Mouse (Mus musculus) stomach, postnatal 0 days (tissue): ENCODE measurements at regions not wholly inside any gene's neighbourhood (a gene's known extent, or its start where the extent isn't known, plus 50 kb on each side); places are given as distances from the start of the nearest gene placed in this dataset.

Source experiments
- ATAC-seq: fragments of 200-750 bp; cut with Nextera tagmentation; 2 replicates; pipeline ENCODE4 v1.8.0; 2017; ENCODE audit not compliant: low FRiP score, low TSS enrichment
- DNase-seq: peaks from one replicate; pipeline ENCODE4 v3.0.0-alpha.2; 2016; ENCODE audit warnings: low spot score
- H3K27ac ChIP-seq: fragments of 300-500 bp; sonication (generic); replicated peaks from 2 replicates; pipeline ENCODE4 v1.5.1; 2014; ENCODE audit warnings: mild to moderate bottlenecking, control low read depth
- H3K27me3 ChIP-seq: fragments of 300-500 bp; sonication (generic); 2 replicates; pipeline ENCODE4 v1.6.1; 2014; ENCODE audit warnings: low read length; ENCODE audit not compliant: control insufficient read depth, insufficient read depth
- H3K36me3 ChIP-seq: fragments of 300-500 bp; sonication (generic); 2 replicates; pipeline ENCODE4 v1.6.1; 2014; ENCODE audit warnings: low read length, mixed read lengths; ENCODE audit not compliant: control insufficient read depth, insufficient read depth
- H3K4me1 ChIP-seq: fragments of 300-500 bp; sonication (generic); replicated peaks from 2 replicates; pipeline ENCODE4 v1.6.1; 2014; ENCODE audit warnings: antibody characterized with exemption; ENCODE audit not compliant: control insufficient read depth, insufficient read depth
- H3K4me2 ChIP-seq: fragments of 300-500 bp; sonication (generic); replicated peaks from 2 replicates; pipeline ENCODE4 v1.6.1; 2014; ENCODE audit warnings: low read depth, mild to moderate bottlenecking, control low read depth, moderate library complexity
- H3K4me3 ChIP-seq: fragments of 300-500 bp; sonication (generic); 2 replicates; pipeline ENCODE4 v1.5.1; 2014; ENCODE audit warnings: low read depth, low read length, control low read depth
- H3K9ac ChIP-seq: fragments of 300-500 bp; sonication (generic); 2 replicates; pipeline ENCODE4 v1.6.1; 2014; ENCODE audit warnings: mild to moderate bottlenecking, low read length, control low read depth, mixed read lengths
- H3K9me3 ChIP-seq: fragments of 300-500 bp; sonication (generic); 2 replicates; pipeline ENCODE4 v1.6.1; 2016; ENCODE audit warnings: low read length; ENCODE audit not compliant: control insufficient read depth
- CTCF ChIP-seq: IDR thresholded peaks from 2 replicates; pipeline ENCODE4 v1.5.1; 2016; ENCODE audit warnings: antibody characterized with exemption, low read depth, mild to moderate bottlenecking, moderate library complexity
- EP300 ChIP-seq: optimal IDR thresholded peaks from 2 replicates; pipeline ENCODE3; 2016; ENCODE audit warnings: antibody characterized with exemption
- WGBS: fragments of 180-500 bp; shearing (Covaris S2); extraction: QIAGEN DNeasy Blood & Tissue Kit; methylation state at CpG from one replicate; pipeline ENCODE4 v1.1.7; 2014; 5-methylcytosine and 5-hydroxymethylcytosine counted together

DNA sequence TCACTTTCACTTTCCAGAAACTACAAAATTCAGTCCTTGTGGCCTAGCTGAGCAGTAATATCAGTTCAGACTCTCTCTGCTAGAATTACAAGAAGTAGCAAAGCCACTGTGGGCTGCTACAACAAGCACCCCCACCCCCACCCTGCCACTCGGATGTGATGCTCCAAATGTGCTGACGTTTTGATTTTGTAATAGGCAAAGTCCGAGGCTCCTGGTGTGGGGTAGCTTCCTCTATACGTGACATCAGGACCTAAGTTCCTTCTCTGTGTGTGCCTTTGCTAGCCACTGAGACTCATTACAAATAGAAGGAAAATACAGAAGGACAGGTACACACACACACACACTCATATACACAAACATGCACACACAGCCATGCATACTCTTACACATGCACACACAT lies 76.7 kb downstream of the Plk2 start:
- ATAC-seq = no peak
- 50% methylated on average over 4 of the region's 4 CpGs for WGBS

DNA sequence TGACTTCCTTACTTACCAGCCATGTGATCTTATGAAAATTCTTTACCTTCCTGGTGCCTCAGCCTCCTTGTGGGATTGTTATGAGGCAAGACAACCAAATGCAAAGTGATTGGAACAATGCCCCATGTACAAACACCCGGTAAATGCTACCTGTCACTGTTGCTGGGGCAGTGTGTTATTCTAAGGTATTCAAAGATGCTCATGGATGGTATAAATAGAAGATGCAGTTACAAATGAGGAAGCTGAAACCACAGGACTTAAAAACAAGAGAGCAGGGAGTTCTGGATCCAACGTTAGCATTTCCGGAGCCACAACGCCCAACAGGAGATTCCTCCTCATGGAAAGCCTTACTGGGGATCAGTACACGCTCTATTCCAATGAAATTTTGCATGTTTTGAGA lies 82.9 kb downstream of the Plk2 start:
- no peak for DNase-seq
- no peaks in the 10 kb centered on the region for H3K27me3 ChIP-seq
- no peaks in the 10 kb centered on the region for H3K4me1 ChIP-seq
- 82% methylated on average over 5 of the region's 5 CpGs for WGBS
- no peaks in the 10 kb centered on the region for H3K9me3 ChIP-seq
- no peaks in the 10 kb centered on the region for H3K36me3 ChIP-seq
- no peak overlapping the region for H3K9ac ChIP-seq
- no peak for ATAC-seq
- no peak overlapping the region for H3K27ac ChIP-seq
- H3K4me3 ChIP-seq = no peak overlapping the region
- no peak for TF ChIP-seq CTCF
- TF ChIP-seq EP300 = no peak
- H3K4me2 ChIP-seq = no peak overlapping the region

More for the DNA sequence above, 76.7 kb downstream of the Plk2 start:
- H3K4me2 ChIP-seq = no peak overlapping the region
- H3K27me3 ChIP-seq = no peaks in the 10 kb centered on the region
- TF ChIP-seq CTCF (no peak), EP300 (no peak)
- no peaks in the 10 kb centered on the region for H3K36me3 ChIP-seq
- H3K9me3 ChIP-seq = no peaks in the 10 kb centered on the region
- H3K4me1 ChIP-seq = no peaks in the 10 kb centered on the region
- H3K4me3 ChIP-seq = no peak overlapping the region
- no peak for DNase-seq
- no peak overlapping the region for H3K9ac ChIP-seq
- H3K27ac ChIP-seq = no peak overlapping the region

DNA sequence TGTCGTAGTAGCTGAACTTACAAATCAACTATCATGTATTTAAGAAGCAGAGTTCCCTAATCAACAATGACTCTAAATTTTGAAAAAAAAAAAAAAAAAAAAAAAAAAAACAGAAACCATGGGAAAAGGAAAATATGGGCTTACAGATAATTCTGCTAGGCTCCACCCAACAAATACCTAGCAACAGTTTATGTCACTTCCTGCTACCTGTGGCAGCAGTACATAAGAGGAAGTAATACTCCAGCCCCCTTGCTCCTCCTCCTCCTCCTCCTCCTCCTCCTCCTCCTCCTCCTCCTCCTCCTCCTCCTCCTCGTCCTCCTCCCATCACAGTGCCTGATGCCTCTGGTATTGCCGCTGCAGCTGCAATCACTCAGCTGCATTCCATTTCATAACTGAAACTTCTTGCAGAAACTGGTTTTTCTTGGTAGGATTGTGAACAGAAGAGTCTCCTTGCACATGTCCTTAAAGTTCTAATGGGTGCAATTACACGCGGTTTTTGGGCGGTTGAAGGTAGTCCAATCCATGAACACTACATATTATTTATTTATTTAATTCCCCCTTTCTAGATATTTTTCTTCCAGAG lies 89.6 kb downstream of the Plk2 start:
- TF ChIP-seq CTCF = no peak
- TF ChIP-seq EP300 = no peak
- DNase-seq (no peak), ATAC-seq (no peak)
- no peak overlapping the region for H3K4me2 ChIP-seq
- no peaks in the 10 kb centered on the region for H3K36me3 ChIP-seq
- no peaks in the 10 kb centered on the region for H3K4me1 ChIP-seq
- H3K4me3 ChIP-seq = no peak overlapping the region
- H3K9me3 ChIP-seq = no peaks in the 10 kb centered on the region
- no peak overlapping the region for H3K9ac ChIP-seq
- H3K27ac ChIP-seq = no peak overlapping the region
- 66% methylated on average over 5 of the region's 6 CpGs for WGBS
- H3K27me3 ChIP-seq = no peaks in the 10 kb centered on the region

- H3K4me1 ChIP-seq = no peaks in the 10 kb centered on the region
- TF ChIP-seq EP300 (no peak), CTCF (no peak)
- H3K27me3 ChIP-seq = no peaks in the 10 kb centered on the region
- ATAC-seq (no peak), DNase-seq (no peak)
- no peak overlapping the region for H3K27ac ChIP-seq
- H3K4me2 ChIP-seq = no peak overlapping the region
- H3K36me3 ChIP-seq = no peaks in the 10 kb centered on the region
- H3K9me3 ChIP-seq = no peaks in the 10 kb centered on the region
- H3K4me3 ChIP-seq = no peak overlapping the region
- no peak overlapping the region for H3K9ac ChIP-seq
- WGBS = 91% methylated on average over 1 of the region's 1 CpGs
These were observed 90.7 kb downstream of the Plk2 start for GRCm38 (mm10) chr13:110485515-110485914.

DNA sequence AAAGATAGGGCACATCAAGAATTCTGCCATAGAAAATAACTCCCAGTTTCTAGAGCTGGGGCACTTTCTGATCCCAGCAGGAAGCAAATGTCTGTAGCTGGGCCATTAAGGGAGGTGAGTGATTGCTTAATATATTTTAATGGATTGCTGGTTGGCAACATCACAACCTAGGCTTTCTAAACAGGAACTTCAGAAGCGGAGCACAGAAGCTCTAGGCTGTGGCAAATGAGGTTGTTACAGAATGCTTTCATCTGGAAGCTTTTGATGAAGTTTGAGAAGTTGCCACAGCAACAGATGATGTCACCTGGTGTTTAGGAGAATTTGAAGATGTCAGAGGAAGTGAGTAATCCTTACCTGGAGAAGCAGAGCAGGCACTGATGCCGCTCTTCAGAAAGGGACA lies 95.3 kb downstream of the Plk2 start:
- no peaks in the 10 kb centered on the region for H3K36me3 ChIP-seq
- H3K4me1 ChIP-seq = no peaks in the 10 kb centered on the region
- ATAC-seq (no peak), DNase-seq (no peak)
- TF ChIP-seq CTCF (no peak), EP300 (no peak)
- H3K4me2 ChIP-seq = no peak overlapping the region
- H3K4me3 ChIP-seq = no peak overlapping the region
- WGBS = 64% methylated on average over 2 of the region's 2 CpGs
- H3K9me3 ChIP-seq = no peaks in the 10 kb centered on the region
- H3K9ac ChIP-seq = no peak overlapping the region
- no peaks in the 10 kb centered on the region for H3K27me3 ChIP-seq
- no peak overlapping the region for H3K27ac ChIP-seq

- Histone ChIP-seq H3K9me3 (no peaks in the 10 kb centered on the region), H3K4me2 (no peak overlapping the region), H3K27me3 (no peaks in the 10 kb centered on the region), H3K4me1 (no peaks in the 10 kb centered on the region), H3K27ac (no peak overlapping the region), H3K36me3 (no peaks in the 10 kb centered on the region), H3K4me3 (no peak overlapping the region), H3K9ac (no peak overlapping the region)
- TF ChIP-seq CTCF (no peak), EP300 (no peak)
- WGBS = 45% methylated on average over 9 of the region's 9 CpGs
- no peak for ATAC-seq
- DNase-seq = peak; percentile 52
These were observed 97.6 kb downstream of the Plk2 start for GRCm38 (mm10) chr13:110492296-110493001.
